Mouse (Mus musculus) spleen, adult 2 months (tissue): Measurements from ENCODE around the gene Asb15.

ENCODE experiments used
- CTCF ChIP-seq: fragments of 200-500 bp; IDR thresholded peaks from 2 replicates; pipeline ENCODE4 v1.5.1; 2011; ENCODE audit warnings: mild to moderate bottlenecking, inconsistent platforms; ENCODE audit not compliant: insufficient read depth, insufficient read length, insufficient replicate concordance; ENCODE audit errors: extremely low read depth
- POLR2A ChIP-seq: fragments of 200-500 bp; IDR thresholded peaks from 2 replicates; pipeline ENCODE4 v1.6.1; 2011; ENCODE audit warnings: low read depth, low read length, inconsistent platforms

- TF ChIP-seq CTCF, result no peak
- TF ChIP-seq POLR2A, result no peak
Observed at GRCm38 (mm10) chr6:24543119-24543591, 15.2 kb downstream of the Asb15 start.
